8 mouse cellular contexts compared by ENCODE assay signal in the genomic region with DNA sequence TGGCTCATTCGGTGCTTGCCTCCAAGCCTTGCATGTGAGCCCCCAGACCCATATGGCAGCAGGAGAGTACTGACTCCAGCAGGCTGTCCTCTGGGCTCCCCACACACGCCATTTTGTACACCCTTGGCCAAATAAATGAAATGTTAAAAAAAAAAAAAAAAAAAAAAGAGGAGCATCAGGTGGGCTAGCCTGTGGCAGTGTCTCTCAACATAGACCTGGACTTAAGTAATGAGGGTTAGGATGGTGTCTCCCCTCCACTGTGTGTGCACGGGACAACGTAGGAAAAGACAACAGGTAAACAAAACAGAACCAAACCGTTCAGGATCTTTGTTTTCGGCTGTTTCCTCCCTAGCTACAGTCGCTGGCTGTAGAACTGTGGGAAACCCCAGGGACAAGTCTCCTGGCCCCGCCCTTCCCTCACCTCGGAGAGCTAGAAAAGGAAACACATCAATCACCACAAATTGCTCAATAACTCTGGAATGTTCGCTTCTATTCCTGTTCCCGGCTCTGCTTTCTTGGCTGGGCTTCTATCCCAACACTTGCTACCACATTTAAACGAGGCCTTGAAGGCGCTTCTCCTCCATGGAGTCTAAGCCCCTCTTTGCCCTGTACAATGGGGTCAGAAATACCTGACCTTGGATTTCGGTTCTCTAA. TPM values are rescaled to one million over a fixed set of nuclear protein-coding genes. Genes with fewer than 3 reads are reported as not detected.
DNase-seq lines count a peak whose midpoint lies in the region; ATAC-seq and TF ChIP-seq lines count a peak whose summit lies in the region.

No protein-coding gene starts in this region.

- ATAC-seq in forebrain, postnatal 0 days = no peak
- ATAC-seq in hindbrain, embryonic 15.5 days (ENCODE audit: low FRiP score, low read depth) = no peak
- no peak for ATAC-seq in liver, embryonic 12.5 days
- no peak for ATAC-seq in neural tube, embryonic 13.5 days (ENCODE audit: low read depth)

- peak overlapping the region; percentile 52 to 62 (median 56) for H3K4me3 ChIP-seq in CH12.LX (replicated peaks in 1 of 3; ENCODE audit: low read depth in 2 of 3, low read length in 2 of 3, poor library complexity in 1 of 3)
- no peak overlapping the region; the same call in 1 of the 2 replicates for H3K4me3 ChIP-seq in forebrain, postnatal 0 days (ENCODE audit: low read depth, low read length)
- peak overlapping the region; percentile 14 for H3K4me3 ChIP-seq in hindbrain, embryonic 15.5 days
- H3K4me3 ChIP-seq in liver, embryonic 12.5 days = peak overlapping the region; percentile 38
- peak overlapping the region; percentile 18 for H3K4me3 ChIP-seq in neural tube, embryonic 13.5 days

- no peaks in the 10 kb centered on the region for H3K79me2 ChIP-seq in CH12.LX (replicated peaks; ENCODE audit: control insufficient read depth, extremely low read depth, insufficient read depth, poor library complexity, severe bottlenecking)

- H3K4me1 ChIP-seq in CH12.LX (ENCODE audit: control insufficient read depth in 1 of 2, insufficient read depth in 2 of 2) = peaks cover 13 to 52% of the 10 kb centered on the region in 2 experiments
- 0 out of 2 replicates have a peak, but pooled peaks cover 7% of the 10 kb centered on the region for H3K4me1 ChIP-seq in forebrain, postnatal 0 days (ENCODE audit: insufficient read depth)
- H3K4me1 ChIP-seq in hindbrain, embryonic 15.5 days (replicated peaks) = peaks cover 26% of the 10 kb centered on the region
- peaks cover 68% of the 10 kb centered on the region for H3K4me1 ChIP-seq in liver, embryonic 12.5 days
- H3K4me1 ChIP-seq in neural tube, embryonic 13.5 days (replicated peaks) = peaks cover 34% of the 10 kb centered on the region

- peak overlapping the region; percentile 95 for H3K9ac ChIP-seq in CH12.LX (ENCODE audit: insufficient read depth, low read depth)
- H3K9ac ChIP-seq in forebrain, postnatal 0 days = no peak overlapping the region
- H3K9ac ChIP-seq in hindbrain, embryonic 15.5 days = no peak overlapping the region
- peak overlapping the region; percentile 32 for H3K9ac ChIP-seq in liver, embryonic 12.5 days
- peak overlapping the region; percentile 43; the same call in 1 of the 2 replicates for H3K9ac ChIP-seq in neural tube, embryonic 13.5 days

- TF ChIP-seq RAD21 in CH12.LX (IDR thresholded peaks at IDR 0.05; ENCODE audit: low read depth, low read length) = no peak

- in situ Hi-C loops in CH12.LX (cut with MboI; ENCODE audit: low pct_ligation_motif_present, low pct_unique_long_range_greater_than_20kb, low sequenced_read_pairs) = no loop called here

- TF ChIP-seq EP300 in CH12.LX (IDR thresholded peaks at IDR 0.05; ENCODE audit: low read length) = no peak

- no peak for TF ChIP-seq CTCF in CH12.LX (conservative IDR thresholded peaks at IDR 0.05 in 1 of 2, IDR thresholded peaks at IDR 0.05 in 1 of 2; ENCODE audit: low read depth in 2 of 2, low read length in 2 of 2)
- no peak for TF ChIP-seq CTCF in forebrain, postnatal 0 days (IDR thresholded peaks at IDR 0.05; ENCODE audit: low read depth)

- WGBS in forebrain, postnatal 0 days = 57% methylated on average over 14 of the region's 14 CpGs
- WGBS in hindbrain, embryonic 15.5 days = 54% methylated on average over 14 of the region's 14 CpGs
- WGBS in liver, embryonic 12.5 days (ENCODE audit: insufficient replicate concordance) = 22% methylated on average over 14 of the region's 14 CpGs
- 45% methylated on average over 14 of the region's 14 CpGs for WGBS in neural tube, embryonic 13.5 days

- H3K4me2 ChIP-seq in CH12.LX (ENCODE audit: insufficient read depth, low read depth, poor library complexity, severe bottlenecking) = peak overlapping the region; percentile 67
- peak overlapping the region; percentile 26; the same call in 1 of the 2 replicates for H3K4me2 ChIP-seq in forebrain, postnatal 0 days (ENCODE audit: low read depth)
- peak overlapping the region; percentile 48 for H3K4me2 ChIP-seq in hindbrain, embryonic 15.5 days
- peak overlapping the region; percentile 68 for H3K4me2 ChIP-seq in liver, embryonic 12.5 days
- H3K4me2 ChIP-seq in neural tube, embryonic 13.5 days = peak overlapping the region; percentile 52

- DNase-seq in CH12.LX (ENCODE audit: extremely low read depth) = peak; percentile 48
- DNase-seq in adrenal gland, adult 2 months = peak; percentile 89
- no peak for DNase-seq in forebrain, postnatal 0 days
- no peak for DNase-seq in spleen, postnatal 4 days (ENCODE audit: low spot score in 2 of 2)
- DNase-seq in left cerebral cortex, adult 18-20 months (ENCODE audit: low spot score in 2 of 2) = no peak

- no peak for TF ChIP-seq POLR2A in CH12.LX (IDR thresholded peaks at IDR 0.05; ENCODE audit: low read depth, low read length)

- H3K27ac ChIP-seq in CH12.LX (ENCODE audit: insufficient read depth, low read depth) = peak overlapping the region; percentile 89
- peak overlapping the region; percentile 62 for H3K27ac ChIP-seq in forebrain, postnatal 0 days (ENCODE audit: low read depth, low read length)
- peak overlapping the region; percentile 78 for H3K27ac ChIP-seq in hindbrain, embryonic 15.5 days (replicated peaks)
- peak overlapping the region; percentile 30 for H3K27ac ChIP-seq in liver, embryonic 12.5 days
- H3K27ac ChIP-seq in neural tube, embryonic 13.5 days (replicated peaks) = peak overlapping the region; percentile 88

- no peaks in the 10 kb centered on the region for H3K9me3 ChIP-seq in CH12.LX (replicated peaks; ENCODE audit: low read length)
- H3K9me3 ChIP-seq in forebrain, postnatal 0 days (ENCODE audit: low read length) = no peaks in the 10 kb centered on the region
- no peaks in the 10 kb centered on the region for H3K9me3 ChIP-seq in hindbrain, embryonic 15.5 days
- H3K9me3 ChIP-seq in liver, embryonic 12.5 days (replicated peaks) = no peaks in the 10 kb centered on the region
- no peaks in the 10 kb centered on the region for H3K9me3 ChIP-seq in neural tube, embryonic 13.5 days

- H3K36me3 ChIP-seq in CH12.LX (replicated peaks in 1 of 2; ENCODE audit: control insufficient read depth in 1 of 2, insufficient read depth in 1 of 2, low read length in 1 of 2) = peaks cover 0 to 5% of the 10 kb centered on the region in 2 experiments
- H3K36me3 ChIP-seq in forebrain, postnatal 0 days (ENCODE audit: insufficient read depth) = no peaks in the 10 kb centered on the region
- no peaks in the 10 kb centered on the region for H3K36me3 ChIP-seq in hindbrain, embryonic 15.5 days
- no peaks in the 10 kb centered on the region for H3K36me3 ChIP-seq in liver, embryonic 12.5 days
- H3K36me3 ChIP-seq in neural tube, embryonic 13.5 days = no peaks in the 10 kb centered on the region

- H3K27me3 ChIP-seq in CH12.LX (replicated peaks) = no peaks in the 10 kb centered on the region
- H3K27me3 ChIP-seq in forebrain, postnatal 0 days (ENCODE audit: insufficient read depth, low read length) = no peaks in the 10 kb centered on the region
- no peaks in the 10 kb centered on the region for H3K27me3 ChIP-seq in hindbrain, embryonic 15.5 days
- H3K27me3 ChIP-seq in liver, embryonic 12.5 days (replicated peaks) = no peaks in the 10 kb centered on the region
- H3K27me3 ChIP-seq in neural tube, embryonic 13.5 days = no peaks in the 10 kb centered on the region; the same call in 1 of the 2 replicates

- dilution Hi-C loops in CH12.LX (cut with MboI; ENCODE audit: extremely low pct_ligation_motif_present, extremely low pct_unique_long_range_greater_than_20kb, low sequenced_read_pairs) = no loop called here

RNA-seq across cellular contexts. Expression of a gene that starts 0.7 kb away (rescaled TPM):
- total RNA-seq in CH12.LX (2012; rRNA removed) = 0.38 and 0.72 TPM in 2 replicates
- not detected in 2 replicates for total RNA-seq in CH12.LX (2014; rRNA removed)
- polyA plus RNA-seq in CH12.LX (2012; ENCODE audit: insufficient read length, low read depth) = 0.46 TPM in 1 of 2 replicates, not detected in the other
- not detected for total RNA-seq in adrenal gland, adult 2 months (2021)
- not detected in 2 replicates for polyA plus RNA-seq in adrenal gland, adult 2 months (2012; rRNA removed)
- total RNA-seq in forebrain, postnatal 0 days (2014; rRNA removed) = not detected in 2 replicates
- not detected in 2 replicates for polyA plus RNA-seq in forebrain, postnatal 0 days (2015; fragmentation: Nextera tagmentation; extraction: Ambion mirVana)
- 1.8 and 2.2 TPM in 2 replicates for polyA plus RNA-seq in hindbrain, embryonic 15.5 days (2015; fragmentation: Nextera tagmentation; extraction: Ambion mirVana)
- 0.24 and 0.26 TPM in 2 replicates for polyA plus RNA-seq in liver, embryonic 12.5 days (2016; fragmentation: Nextera tagmentation; extraction: Ambion mirVana)
- polyA plus RNA-seq in neural tube, embryonic 13.5 days (2015; fragmentation: Nextera tagmentation; extraction: Ambion mirVana) = 1.2 and 1.8 TPM in 2 replicates
- not detected for total RNA-seq in left cerebral cortex, adult 18-20 months (2021)

RNA-seq across cellular contexts. Expression of a gene that starts 17.8 kb away (rescaled TPM):
- total RNA-seq in CH12.LX (2012; rRNA removed) = 10.4 and 13.7 TPM in 2 replicates
- total RNA-seq in CH12.LX (2014; rRNA removed) = 15.7 and 16.6 TPM in 2 replicates
- polyA plus RNA-seq in CH12.LX (2012; ENCODE audit: insufficient read length, low read depth) = 18.8 and 28.4 TPM in 2 replicates
- total RNA-seq in adrenal gland, adult 2 months (2021) = 10 to 100 TPM; 32.5 to 38.5 TPM
- 19.9 and 21.4 TPM in 2 replicates for polyA plus RNA-seq in adrenal gland, adult 2 months (2012; rRNA removed)
- 25.7 and 31.8 TPM in 2 replicates for total RNA-seq in forebrain, postnatal 0 days (2014; rRNA removed)
- 27.8 and 35.9 TPM in 2 replicates for polyA plus RNA-seq in forebrain, postnatal 0 days (2015; fragmentation: Nextera tagmentation; extraction: Ambion mirVana)
- polyA plus RNA-seq in hindbrain, embryonic 15.5 days (2015; fragmentation: Nextera tagmentation; extraction: Ambion mirVana) = 36.8 and 38.8 TPM in 2 replicates
- 16.7 and 19.8 TPM in 2 replicates for polyA plus RNA-seq in liver, embryonic 12.5 days (2016; fragmentation: Nextera tagmentation; extraction: Ambion mirVana)
- 41.0 and 42.8 TPM in 2 replicates for polyA plus RNA-seq in neural tube, embryonic 13.5 days (2015; fragmentation: Nextera tagmentation; extraction: Ambion mirVana)
- total RNA-seq in left cerebral cortex, adult 18-20 months (2021) = 10 to 100 TPM; 24.0 to 24.8 TPM

RNA-seq across cellular contexts. Expression of a gene that starts 18.4 kb away (rescaled TPM):
- 52.5 and 76.7 TPM in 2 replicates for total RNA-seq in CH12.LX (2012; rRNA removed)
- total RNA-seq in CH12.LX (2014; rRNA removed) = 184 and 220 TPM in 2 replicates
- 39.2 and 41.8 TPM in 2 replicates for polyA plus RNA-seq in CH12.LX (2012; ENCODE audit: insufficient read length, low read depth)
- 100 to 1,000 TPM; 421 to 430 TPM for total RNA-seq in adrenal gland, adult 2 months (2021)
- 390 and 481 TPM in 2 replicates for polyA plus RNA-seq in adrenal gland, adult 2 months (2012; rRNA removed)
- total RNA-seq in forebrain, postnatal 0 days (2014; rRNA removed) = 122 and 176 TPM in 2 replicates
- 116 and 135 TPM in 2 replicates for polyA plus RNA-seq in forebrain, postnatal 0 days (2015; fragmentation: Nextera tagmentation; extraction: Ambion mirVana)
- 48.2 and 53.0 TPM in 2 replicates for polyA plus RNA-seq in hindbrain, embryonic 15.5 days (2015; fragmentation: Nextera tagmentation; extraction: Ambion mirVana)
- polyA plus RNA-seq in liver, embryonic 12.5 days (2016; fragmentation: Nextera tagmentation; extraction: Ambion mirVana) = 28.6 and 29.9 TPM in 2 replicates
- polyA plus RNA-seq in neural tube, embryonic 13.5 days (2015; fragmentation: Nextera tagmentation; extraction: Ambion mirVana) = 74.7 and 78.0 TPM in 2 replicates
- total RNA-seq in left cerebral cortex, adult 18-20 months (2021) = 10 to 100 TPM; 19.4 to 25.9 TPM

RNA-seq across cellular contexts. Expression of a gene that starts 20.3 kb away (rescaled TPM):
- 0.04 TPM in 2 replicates for total RNA-seq in CH12.LX (2012; rRNA removed)
- not detected in 2 replicates for total RNA-seq in CH12.LX (2014; rRNA removed)
- polyA plus RNA-seq in CH12.LX (2012; ENCODE audit: insufficient read length, low read depth) = 0.11 TPM in 1 of 2 replicates, not detected in the other
- 1 to 10 TPM in 1 of 2 experiments, under 1 TPM in 1; 0.75 to 2.3 TPM for total RNA-seq in adrenal gland, adult 2 months (2021)
- polyA plus RNA-seq in adrenal gland, adult 2 months (2012; rRNA removed) = 1.8 and 2.0 TPM in 2 replicates
- 17.7 and 19.3 TPM in 2 replicates for total RNA-seq in forebrain, postnatal 0 days (2014; rRNA removed)
- 17.6 and 19.2 TPM in 2 replicates for polyA plus RNA-seq in forebrain, postnatal 0 days (2015; fragmentation: Nextera tagmentation; extraction: Ambion mirVana)
- 16.7 and 19.9 TPM in 2 replicates for polyA plus RNA-seq in hindbrain, embryonic 15.5 days (2015; fragmentation: Nextera tagmentation; extraction: Ambion mirVana)
- polyA plus RNA-seq in liver, embryonic 12.5 days (2016; fragmentation: Nextera tagmentation; extraction: Ambion mirVana) = 0.33 and 0.44 TPM in 2 replicates
- 11.0 and 12.6 TPM in 2 replicates for polyA plus RNA-seq in neural tube, embryonic 13.5 days (2015; fragmentation: Nextera tagmentation; extraction: Ambion mirVana)
- 10 to 100 TPM; 67.3 to 77.4 TPM for total RNA-seq in left cerebral cortex, adult 18-20 months (2021)

RNA-seq across cellular contexts. Expression of a gene that starts 24.8 kb away (rescaled TPM):
- total RNA-seq in CH12.LX (2012; rRNA removed) = 2.9 and 4.5 TPM in 2 replicates
- 3.7 and 4.6 TPM in 2 replicates for total RNA-seq in CH12.LX (2014; rRNA removed)
- 4.0 and 4.7 TPM in 2 replicates for polyA plus RNA-seq in CH12.LX (2012; ENCODE audit: insufficient read length, low read depth)
- total RNA-seq in adrenal gland, adult 2 months (2021) = 10 to 100 TPM; 31.2 to 46.4 TPM
- 17.6 and 21.1 TPM in 2 replicates for polyA plus RNA-seq in adrenal gland, adult 2 months (2012; rRNA removed)
- total RNA-seq in forebrain, postnatal 0 days (2014; rRNA removed) = 53.5 and 59.9 TPM in 2 replicates
- 3.5 and 3.7 TPM in 2 replicates for polyA plus RNA-seq in forebrain, postnatal 0 days (2015; fragmentation: Nextera tagmentation; extraction: Ambion mirVana)
- polyA plus RNA-seq in hindbrain, embryonic 15.5 days (2015; fragmentation: Nextera tagmentation; extraction: Ambion mirVana) = 5.4 and 6.1 TPM in 2 replicates
- polyA plus RNA-seq in liver, embryonic 12.5 days (2016; fragmentation: Nextera tagmentation; extraction: Ambion mirVana) = 0.92 and 1.2 TPM in 2 replicates
- polyA plus RNA-seq in neural tube, embryonic 13.5 days (2015; fragmentation: Nextera tagmentation; extraction: Ambion mirVana) = 6.0 and 7.6 TPM in 2 replicates
- total RNA-seq in left cerebral cortex, adult 18-20 months (2021) = 10 to 100 TPM; 20.8 to 21.5 TPM

Comparison
In these comparisons a context has a peak if more than half of its experiments do, and no peak if none do; other contexts are left out.
1. DNase-seq: peak in CH12.LX (single experiment) and adrenal gland, adult 2 months (single experiment); none in forebrain, postnatal 0 days (single experiment), spleen, postnatal 4 days (0 of 2) and left cerebral cortex, adult 18-20 months (0 of 2).
2. H3K27ac ChIP-seq: peak in every context shown above with its lines; median percentile 89 in CH12.LX; 88 in neural tube, embryonic 13.5 days; 78 in hindbrain, embryonic 15.5 days; 62 in forebrain, postnatal 0 days; 30 in liver, embryonic 12.5 days.
3. H3K9ac ChIP-seq: peak in CH12.LX (single experiment), liver, embryonic 12.5 days (single experiment) and neural tube, embryonic 13.5 days (single experiment); none in forebrain, postnatal 0 days (single experiment) and hindbrain, embryonic 15.5 days (single experiment).
4. Peak in every context shown above with its lines, with median percentiles within 50 percentile points of each other: H3K4me2 ChIP-seq.